Mouse (Mus musculus) regulatory T cell (primary cell): ENCODE results near the gene Esrrg.

Source experiments
- in situ Hi-C: fragments of 300-600 bp; cut with MboI, MseI; formaldehyde crosslinking; loops from one replicate; pipeline ENCODE4 v1.15.1; 2025; ENCODE audit warnings: high pct_unique_total_duplicates

Gene Esrrg

DNA sequence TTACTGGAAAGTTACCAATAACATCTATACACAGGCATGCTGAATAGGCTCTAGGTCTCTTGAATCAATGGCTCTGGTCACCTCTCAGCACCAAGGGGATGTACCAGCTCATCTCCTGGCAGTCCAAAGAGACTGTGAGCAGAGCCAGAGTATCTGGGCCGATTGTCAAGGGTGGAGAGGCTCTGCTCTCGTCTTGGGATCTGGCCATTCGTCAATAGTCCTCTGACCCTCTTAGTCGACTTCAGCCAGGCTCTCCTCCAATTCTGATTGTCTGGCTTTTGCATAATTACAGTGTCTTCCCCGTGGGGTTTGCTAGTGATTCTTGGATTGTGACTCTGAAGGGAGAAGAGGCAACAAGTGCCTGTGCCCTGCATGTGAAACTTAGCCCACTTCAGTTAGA lies 41.3 kb downstream of the Esrrg start:
- in situ Hi-C loops, result no loop called here

GRCm38 (mm10) chr1:187650786-187651687 lies 42.4 kb downstream of the Esrrg start:
- in situ Hi-C loops, result no loop called here

GRCm38 (mm10) chr1:187651688-187652241 lies 43.2 kb downstream of the Esrrg start:
- in situ Hi-C loops, result no loop called here

- in situ Hi-C loops, result no loop called here
Observed at GRCm38 (mm10) chr1:187652445-187652844, 43.9 kb downstream of the Esrrg start.

DNA sequence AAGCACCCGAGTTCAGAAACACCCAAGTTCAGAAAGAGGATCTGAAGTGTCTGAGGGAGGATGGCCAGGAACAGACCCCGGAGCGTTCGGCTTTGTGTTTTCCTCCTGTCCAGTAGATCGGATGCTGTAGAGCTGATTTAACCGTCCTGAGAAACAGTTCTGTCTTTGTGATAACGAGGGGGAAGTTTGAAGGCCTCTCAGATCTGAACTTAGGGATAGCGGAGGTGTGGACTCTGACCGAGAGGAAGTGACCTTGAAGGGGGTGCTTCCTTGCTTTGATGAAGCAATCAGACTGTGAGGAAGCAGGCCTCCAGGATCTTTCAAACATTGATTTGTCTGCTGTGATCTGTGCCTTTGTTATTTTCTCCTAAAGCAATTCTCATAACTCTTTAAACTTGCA lies 44.8 kb downstream of the Esrrg start:
- in situ Hi-C loops, result no loop called here

- in situ Hi-C loops, result no loop called here
Observed at GRCm38 (mm10) chr1:187660963-187661362, 52.4 kb downstream of the Esrrg start.

- in situ Hi-C loops, result no loop called here
Observed at GRCm38 (mm10) chr1:187662083-187662609, 53.6 kb downstream of the Esrrg start.

DNA sequence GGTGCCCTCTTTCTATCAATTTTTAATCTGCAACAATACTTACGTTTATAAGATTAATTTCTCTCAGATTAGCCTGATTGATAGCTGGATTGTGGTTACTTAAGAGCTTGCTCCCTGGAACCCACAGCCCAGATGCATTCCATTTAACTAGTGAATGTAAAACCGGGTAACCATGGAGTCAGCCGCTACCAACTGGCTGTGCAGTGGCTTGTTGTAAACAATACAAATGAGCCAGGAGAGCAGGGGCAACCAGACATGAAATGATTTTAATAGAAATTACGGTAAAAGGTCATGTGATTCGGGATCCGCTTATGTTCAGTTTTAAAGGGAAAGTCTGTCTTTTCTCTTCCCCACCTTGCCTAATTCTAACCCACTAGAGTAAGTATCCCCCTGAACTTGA lies 54.8 kb downstream of the Esrrg start:
- in situ Hi-C loops, result no loop called here

GRCm38 (mm10) chr1:187664261-187664660 lies 55.7 kb downstream of the Esrrg start:
- in situ Hi-C loops, result no loop called here

DNA sequence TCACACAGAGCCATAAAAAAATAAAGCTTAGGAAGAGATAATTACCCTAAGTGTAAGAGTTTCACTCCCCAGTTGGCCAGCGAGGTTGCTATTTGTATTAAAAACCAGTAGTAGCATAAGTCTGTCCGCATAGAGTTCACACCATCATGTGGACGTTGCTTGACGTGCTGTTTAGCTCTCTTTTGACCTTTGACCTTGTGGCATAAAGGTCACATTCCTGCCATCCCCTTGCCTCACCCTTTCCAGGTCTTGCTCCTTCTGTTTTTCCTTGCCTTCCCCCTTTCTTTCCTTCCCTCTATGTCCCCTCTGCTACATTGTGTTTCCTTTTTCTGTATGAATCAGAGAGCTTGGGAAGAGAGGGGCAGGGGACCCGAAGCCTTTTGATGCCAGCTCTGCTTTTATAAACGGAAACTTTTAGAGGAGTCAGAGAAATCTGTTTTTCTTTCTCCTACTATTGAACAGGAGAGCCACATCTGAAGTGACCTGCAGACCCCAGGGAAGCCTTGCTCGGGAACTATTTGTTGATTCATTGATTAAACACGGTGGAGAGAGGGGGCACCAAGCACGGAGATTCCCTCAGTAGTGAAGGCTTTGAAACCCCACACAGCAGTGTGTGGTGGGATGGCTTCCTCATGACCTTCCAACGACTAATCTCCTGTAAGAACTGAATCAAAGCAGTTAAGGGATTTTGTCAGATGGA lies 57.5 kb downstream of the Esrrg start:
- in situ Hi-C loops, result no loop called here

- in situ Hi-C loops, result no loop called here
Observed at GRCm38 (mm10) chr1:187669746-187670145, 61.2 kb downstream of the Esrrg start.

- in situ Hi-C loops, result no loop called here
Observed at GRCm38 (mm10) chr1:187672446-187672845, 63.9 kb downstream of the Esrrg start.

DNA sequence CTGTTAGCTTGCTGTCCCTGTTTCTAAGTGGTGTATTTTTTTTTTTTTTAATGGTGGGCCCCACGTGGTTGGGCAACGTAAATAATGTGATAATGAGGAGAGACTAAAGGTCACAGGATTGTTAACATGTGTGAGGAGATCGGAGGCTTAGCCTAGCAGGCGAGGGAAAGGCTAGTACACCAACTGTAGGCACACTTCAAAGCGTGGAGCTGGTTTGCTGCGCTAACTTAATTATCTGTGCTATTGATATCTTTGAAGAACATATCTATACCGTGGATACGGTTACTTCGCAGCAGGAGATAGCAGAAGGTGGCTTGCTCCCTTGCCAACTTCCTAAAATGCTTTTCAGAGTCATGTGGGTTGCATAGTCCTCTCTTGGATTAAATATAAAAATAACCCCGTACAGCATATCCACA lies 66.2 kb downstream of the Esrrg start:
- in situ Hi-C loops, result no loop called here

GRCm38 (mm10) chr1:187676626-187677025 lies 68.0 kb downstream of the Esrrg start:
- in situ Hi-C loops, result no loop called here

DNA sequence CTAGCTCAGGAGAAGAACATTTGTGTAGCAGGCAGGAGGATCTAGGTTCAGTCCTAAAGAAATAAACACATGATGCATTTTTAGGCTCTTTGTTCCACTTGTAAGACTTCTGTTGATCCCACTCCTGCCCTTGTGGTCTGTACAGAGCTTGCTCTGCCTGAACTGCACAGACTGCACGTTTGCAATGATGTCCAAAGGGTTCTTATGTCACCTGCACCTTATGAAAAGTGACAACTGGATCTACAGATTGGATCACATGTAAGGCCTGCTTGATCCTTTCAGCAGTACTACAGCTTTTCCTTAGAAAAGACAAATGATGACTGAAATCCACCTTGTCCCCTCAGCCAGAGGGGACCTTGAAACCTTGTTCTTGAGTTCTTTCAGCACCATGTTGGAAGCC lies 70.7 kb downstream of the Esrrg start:
- in situ Hi-C loops, result no loop called here

- in situ Hi-C loops, result no loop called here
Observed at GRCm38 (mm10) chr1:187684519-187684918, 75.9 kb downstream of the Esrrg start.

- in situ Hi-C loops, result no loop called here
Observed at GRCm38 (mm10) chr1:187691846-187692525, 83.4 kb downstream of the Esrrg start.

DNA sequence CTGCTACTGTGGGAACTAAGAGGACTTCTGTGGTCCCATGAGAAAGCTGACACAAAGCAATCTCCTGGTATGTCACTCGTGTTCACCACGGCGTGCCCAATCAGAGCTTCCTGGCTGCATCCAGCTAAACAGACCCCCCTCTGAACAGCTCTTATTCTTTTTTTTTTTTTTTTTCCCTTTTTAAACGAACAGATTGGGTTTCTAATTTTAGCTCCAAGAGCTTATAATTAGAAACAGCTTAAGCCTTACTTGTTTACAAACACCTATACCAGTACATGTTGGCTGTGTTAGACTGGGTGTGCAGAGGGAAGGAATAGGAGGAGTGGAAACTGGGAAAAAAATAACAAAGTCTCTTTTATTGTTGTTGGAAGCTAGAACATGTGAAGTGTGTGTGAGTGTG lies 86.3 kb downstream of the Esrrg start:
- in situ Hi-C loops, result no loop called here

DNA sequence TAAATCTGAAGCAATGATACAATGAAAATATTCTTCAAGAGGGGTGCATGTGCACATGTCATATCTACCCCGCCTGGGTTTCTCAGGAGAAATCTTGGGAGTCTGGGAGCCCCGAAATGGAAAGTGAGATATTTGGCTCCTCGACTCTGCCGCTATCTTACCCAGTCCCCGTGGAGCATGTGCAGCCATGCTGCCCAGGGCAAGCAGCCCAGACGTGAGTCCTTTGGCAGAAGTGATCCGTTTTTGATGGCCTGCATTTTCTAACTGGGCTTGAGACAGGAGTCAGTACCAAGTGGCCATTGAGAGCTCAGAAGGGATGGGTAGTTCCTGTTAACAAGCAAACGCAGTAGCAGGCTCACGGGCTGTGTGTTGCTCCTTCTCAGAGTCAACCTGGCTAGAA lies 89.6 kb downstream of the Esrrg start:
- in situ Hi-C loops, result no loop called here

DNA sequence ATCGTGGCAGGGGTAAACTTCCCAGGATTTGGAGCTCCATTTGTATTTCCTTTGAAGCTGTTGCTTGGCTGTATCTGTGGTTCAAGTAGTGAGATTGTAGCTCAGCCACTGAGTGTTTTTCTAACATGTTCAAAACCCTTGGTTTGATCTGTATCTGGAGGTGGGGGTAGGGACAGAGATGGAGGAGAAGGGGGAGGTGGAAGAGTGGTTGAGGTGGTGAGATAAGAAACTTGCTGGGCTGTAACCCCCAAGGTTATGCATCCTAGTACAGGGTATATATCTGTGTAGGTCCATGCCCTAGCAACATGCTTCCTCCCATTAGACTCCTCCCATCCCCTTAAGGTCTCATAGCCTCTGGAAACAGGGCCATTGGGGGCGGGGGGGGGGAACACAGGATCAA lies 92.4 kb downstream of the Esrrg start:
- in situ Hi-C loops, result no loop called here

GRCm38 (mm10) chr1:187704921-187705320 lies 96.3 kb downstream of the Esrrg start:
- in situ Hi-C loops, result no loop called here

GRCm38 (mm10) chr1:187705348-187705747 lies 96.8 kb downstream of the Esrrg start:
- in situ Hi-C loops, result no loop called here
